Mouse (Mus musculus) neural tube, embryonic 15.5 days (tissue): Measurements from ENCODE around the gene Commd6. TPM values are rescaled to one million over a fixed set of nuclear protein-coding genes. Genes with fewer than 3 reads are reported as not detected.

ENCODE experiments used
- ATAC-seq: fragments of 200-750 bp; cut with Nextera tagmentation; 2 replicates; pipeline ENCODE4 v1.8.0; 2017; ENCODE audit warnings: mild to moderate bottlenecking, moderate TSS enrichment, moderate library complexity; ENCODE audit not compliant: low FRiP score
- H3K27ac ChIP-seq: fragments of 300-500 bp; sonication (generic); replicated peaks from 2 replicates; pipeline ENCODE4 v1.5.1; 2015; ENCODE audit warnings: mild to moderate bottlenecking, inconsistent platforms
- H3K27me3 ChIP-seq: fragments of 300-500 bp; sonication (generic); replicated peaks from 2 replicates; pipeline ENCODE4 v1.6.1; 2015; ENCODE audit warnings: inconsistent platforms
- H3K36me3 ChIP-seq: fragments of 300-500 bp; sonication (generic); 2 replicates; pipeline ENCODE4 v1.6.1; 2015; ENCODE audit warnings: inconsistent platforms
- H3K4me1 ChIP-seq: fragments of 300-500 bp; sonication (generic); 2 replicates; pipeline ENCODE4 v1.6.1; 2015; ENCODE audit warnings: inconsistent platforms
- H3K4me2 ChIP-seq: fragments of 300-500 bp; sonication (generic); 2 replicates; pipeline ENCODE4 v1.6.1; 2015; ENCODE audit warnings: inconsistent platforms, mild to moderate bottlenecking, moderate library complexity
- H3K4me3 ChIP-seq: fragments of 300-500 bp; sonication (generic); replicated peaks from 2 replicates; pipeline ENCODE4 v1.5.1; 2015; ENCODE audit warnings: mild to moderate bottlenecking, inconsistent platforms
- H3K9ac ChIP-seq: fragments of 300-500 bp; sonication (generic); replicated peaks from 2 replicates; pipeline ENCODE4 v1.6.1; 2015; ENCODE audit warnings: mild to moderate bottlenecking, inconsistent platforms
- H3K9me3 ChIP-seq: fragments of 300-500 bp; sonication (generic); replicated peaks from 2 replicates; pipeline ENCODE4 v1.6.1; 2016; ENCODE audit warnings: inconsistent platforms
- WGBS: fragments of 180-500 bp; shearing (Covaris S2); methylation state at CpG from one replicate; pipeline ENCODE4 v1.1.7; 2015; ENCODE audit warnings: mixed read lengths; 5-methylcytosine and 5-hydroxymethylcytosine counted together
- polyA plus RNA-seq: library from polyadenylated mRNA; unstranded; fragments of >200 nt; fragmentation: Nextera tagmentation; extraction: Ambion mirVana; gene quantifications from 2 replicates; pipeline ENCODE4 v1.2.1, GENCODE M21; 2015

Gene Commd6
- polyA plus RNA-seq, 1 experiment from 2014 or later = 92.4 TPM

DNA sequence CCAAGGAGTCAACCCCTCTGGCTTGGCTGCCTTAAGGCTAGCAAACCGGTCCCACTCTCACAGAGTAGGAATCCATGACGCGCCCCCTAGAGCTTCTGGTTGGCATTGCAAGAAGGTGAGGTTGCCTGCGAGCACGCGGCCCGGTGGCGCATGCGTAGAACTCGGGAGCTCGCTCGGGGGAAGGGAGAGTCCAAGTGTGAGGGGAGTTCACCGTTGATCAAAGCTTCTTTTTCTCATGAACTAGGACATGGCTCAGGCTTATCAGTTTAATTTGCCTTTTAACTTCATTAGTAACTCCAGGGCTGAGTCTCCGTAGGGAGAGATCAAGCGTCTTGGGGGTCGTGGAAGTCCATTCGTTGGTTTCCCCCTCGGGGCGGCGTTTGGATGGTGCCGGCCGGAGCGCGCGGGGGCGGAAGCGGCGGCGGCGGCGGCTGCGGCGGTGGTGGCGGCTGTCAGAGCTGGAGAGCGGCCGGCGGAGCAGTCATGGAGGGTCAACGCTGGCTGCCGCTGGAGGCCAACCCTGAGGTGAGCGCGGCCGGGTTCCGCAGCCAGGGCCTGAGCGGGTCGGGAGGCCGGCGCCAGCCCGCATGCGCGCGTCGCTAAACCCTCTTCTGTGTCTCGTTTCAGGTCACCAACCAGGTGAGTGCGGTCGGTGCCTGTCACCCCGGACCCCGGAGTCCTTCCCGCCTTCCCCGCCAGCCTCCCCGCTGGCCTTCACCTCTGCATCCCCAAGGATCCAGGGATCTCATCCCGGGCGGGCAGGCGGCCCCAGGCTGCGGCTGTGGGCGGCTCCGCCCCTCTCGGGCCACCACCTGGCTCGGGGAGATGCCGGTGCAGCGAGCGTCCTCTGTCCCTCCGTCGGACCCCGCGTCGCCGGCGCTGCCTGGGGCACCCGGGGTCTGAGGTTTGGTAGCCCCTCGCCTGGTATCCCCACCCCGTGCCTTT lies 13.4 kb upstream of the Commd6 start, which contains the start of gene Uchl3:
Gene Uchl3, plus strand, starts transcription at position 387 of the 945 bp plus-strand sequence.
- Histone ChIP-seq H3K36me3 (no peaks in the 10 kb centered on the region), H3K9ac (peak within 1 kb of the TSS; percentile 95), H3K27me3 (no peaks in the 10 kb centered on the region), H3K27ac (peak within 1 kb of the TSS; percentile 82), H3K9me3 (no peaks in the 10 kb centered on the region), H3K4me2 (peak within 1 kb of the TSS; percentile 86), H3K4me3 (peak within 1 kb of the TSS; percentile 95), H3K4me1 (peaks cover 18% of the 10 kb centered on the region)
- under 1% methylated on average over 61 of the region's 81 CpGs for WGBS
- peak; percentile 92 for ATAC-seq

DNA sequence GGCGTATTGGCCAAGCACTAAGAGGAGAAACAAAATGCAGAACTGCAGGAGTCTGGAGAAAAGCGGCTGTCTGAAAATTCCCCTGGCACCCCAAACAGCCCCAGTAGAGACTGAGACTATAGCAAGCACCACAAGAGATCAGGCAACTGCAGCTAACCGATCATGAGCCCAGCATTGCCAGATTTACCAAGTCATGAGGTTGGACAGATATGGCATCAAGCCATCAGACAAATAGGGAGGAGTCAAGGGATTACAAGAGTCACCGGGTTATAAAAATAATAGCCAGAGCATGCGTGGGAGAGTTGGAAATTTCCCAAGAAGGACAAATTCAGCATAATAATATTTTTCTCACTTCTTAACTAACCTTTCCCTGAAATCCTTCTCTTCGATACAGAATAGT lies 12.1 kb upstream of the Commd6 start:
- 0 out of 2 replicates have a peak, but pooled peaks cover 3% of the 10 kb centered on the region for H3K27me3 ChIP-seq
- H3K36me3 ChIP-seq = no peaks in the 10 kb centered on the region
- no peak overlapping the region for H3K9ac ChIP-seq
- H3K9me3 ChIP-seq = no peaks in the 10 kb centered on the region
- no peak overlapping the region for H3K4me2 ChIP-seq
- H3K4me1 ChIP-seq = peaks cover 16% of the 10 kb centered on the region
- H3K4me3 ChIP-seq = no peak overlapping the region
- WGBS = 95% methylated on average over 6 of the region's 6 CpGs
- no peak overlapping the region for H3K27ac ChIP-seq
- no peak for ATAC-seq

DNA sequence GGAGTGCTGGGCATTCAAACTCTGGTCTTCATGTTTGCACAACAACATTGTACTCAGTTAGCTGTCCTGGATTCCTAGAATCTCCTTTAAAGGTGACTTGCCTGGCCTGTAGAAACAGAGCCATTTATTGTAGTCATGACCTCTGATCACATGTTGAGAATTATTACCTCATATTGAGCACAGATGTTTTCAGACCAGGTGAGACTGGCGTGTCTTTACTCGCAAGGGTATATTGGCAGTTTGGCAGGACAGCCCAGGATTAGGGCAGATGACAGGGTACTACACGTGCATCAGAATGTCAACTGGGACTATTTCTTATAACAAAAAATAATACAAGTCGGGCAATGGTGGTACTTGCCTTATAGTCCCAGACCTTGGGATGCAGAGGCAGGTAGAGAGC lies 10.1 kb upstream of the Commd6 start:
- whole genome bisulfite sequencing = 87% methylated on average over 4 of the region's 4 CpGs
- ATAC-seq = no peak
- peaks cover 7% of the 10 kb centered on the region for H3K4me1 ChIP-seq
- H3K27me3 ChIP-seq = 0 out of 2 replicates have a peak, but pooled peaks cover 3% of the 10 kb centered on the region
- no peak overlapping the region for H3K4me2 ChIP-seq
- no peak overlapping the region for H3K9ac ChIP-seq
- no peak overlapping the region for H3K27ac ChIP-seq
- H3K9me3 ChIP-seq = no peaks in the 10 kb centered on the region
- no peak overlapping the region for H3K4me3 ChIP-seq
- H3K36me3 ChIP-seq = no peaks in the 10 kb centered on the region

DNA sequence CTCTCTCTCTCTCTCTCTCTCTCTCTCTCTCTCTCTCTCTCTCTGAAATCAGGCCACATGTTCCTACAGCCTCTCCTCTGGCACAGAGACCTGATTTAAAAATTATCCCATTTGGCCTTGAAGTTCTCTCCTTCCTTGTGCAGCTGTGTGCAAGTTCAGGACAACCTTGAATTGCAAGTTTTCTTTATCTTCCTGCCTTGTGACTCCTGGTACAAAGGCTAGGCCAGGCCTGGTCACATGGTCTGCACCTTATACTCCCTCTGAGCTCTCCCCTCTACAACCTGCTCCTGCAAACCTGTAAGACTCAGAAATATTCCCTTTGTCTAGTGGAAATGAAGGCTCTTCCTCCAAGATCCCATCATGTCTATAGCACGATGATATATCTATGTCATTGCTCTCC lies 4.5 kb upstream of the Commd6 start:
- 78% methylated on average over 1 of the region's 1 CpGs for WGBS
- H3K27me3 ChIP-seq = 0 out of 2 replicates have a peak, but pooled peaks cover 3% of the 10 kb centered on the region
- H3K27ac ChIP-seq = no peak overlapping the region
- H3K4me1 ChIP-seq = no peaks in the 10 kb centered on the region
- no peak overlapping the region for H3K4me2 ChIP-seq
- no peaks in the 10 kb centered on the region for H3K9me3 ChIP-seq
- H3K9ac ChIP-seq = no peak overlapping the region
- no peaks in the 10 kb centered on the region for H3K36me3 ChIP-seq
- ATAC-seq = no peak
- no peak overlapping the region for H3K4me3 ChIP-seq

DNA sequence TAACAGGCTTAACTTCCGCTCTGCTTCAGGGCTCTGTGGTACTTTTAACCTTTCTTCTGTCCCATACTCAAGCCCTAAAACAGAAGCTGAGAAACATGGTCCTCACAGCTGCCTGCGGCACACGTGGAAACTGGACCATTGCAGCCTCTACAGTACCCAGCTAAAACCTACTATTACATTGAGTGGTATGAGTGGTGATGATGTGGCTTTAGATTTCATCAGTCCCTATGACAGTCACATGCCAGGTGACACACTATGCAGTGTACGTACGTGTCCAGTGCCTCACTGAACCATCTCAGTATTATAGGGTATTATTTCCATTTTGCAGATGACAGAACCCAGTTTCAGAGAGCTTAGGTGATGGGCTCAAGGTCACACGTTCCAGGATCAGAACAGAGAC lies 3.1 kb downstream of the Commd6 start:
- ATAC-seq = no peak
- H3K4me2 ChIP-seq = no peak overlapping the region

DNA sequence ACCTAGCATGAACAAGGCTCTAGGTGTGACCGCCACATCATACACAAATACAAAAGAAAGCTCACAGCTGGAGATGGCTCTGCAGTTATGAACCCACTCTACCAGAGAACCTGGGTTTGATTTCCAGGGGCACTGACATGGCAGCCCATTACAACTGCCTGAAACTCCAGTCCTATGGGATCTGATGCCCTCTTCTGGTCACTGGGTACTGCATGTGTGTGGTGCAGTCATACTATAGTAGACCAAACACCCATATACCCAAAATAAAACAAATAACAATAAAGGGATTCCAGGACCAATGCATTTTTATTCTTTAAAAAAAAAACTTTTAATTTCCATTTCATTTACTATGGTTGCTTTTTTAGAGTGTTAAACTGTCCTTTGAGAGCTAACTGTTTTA lies 4.7 kb downstream of the Commd6 start:
- Histone ChIP-seq H3K4me3 (no peak overlapping the region), H3K36me3 (peaks cover 26% of the 10 kb centered on the region), H3K9me3 (no peaks in the 10 kb centered on the region), H3K27ac (no peak overlapping the region), H3K4me1 (peaks cover 7% of the 10 kb centered on the region), H3K27me3 (no peaks in the 10 kb centered on the region), H3K4me2 (no peak overlapping the region), H3K9ac (no peak overlapping the region)
- WGBS = 96% methylated on average over 1 of the region's 1 CpGs
- no peak for ATAC-seq

More for the DNA sequence above, 3.1 kb downstream of the Commd6 start:
- Histone ChIP-seq H3K4me1 (peaks cover 7% of the 10 kb centered on the region), H3K4me3 (no peak overlapping the region), H3K27ac (no peak overlapping the region), H3K36me3 (peaks cover 20% of the 10 kb centered on the region), H3K9ac (no peak overlapping the region), H3K9me3 (no peaks in the 10 kb centered on the region), H3K27me3 (no peaks in the 10 kb centered on the region)
- 88% methylated on average over 6 of the region's 6 CpGs for WGBS

DNA sequence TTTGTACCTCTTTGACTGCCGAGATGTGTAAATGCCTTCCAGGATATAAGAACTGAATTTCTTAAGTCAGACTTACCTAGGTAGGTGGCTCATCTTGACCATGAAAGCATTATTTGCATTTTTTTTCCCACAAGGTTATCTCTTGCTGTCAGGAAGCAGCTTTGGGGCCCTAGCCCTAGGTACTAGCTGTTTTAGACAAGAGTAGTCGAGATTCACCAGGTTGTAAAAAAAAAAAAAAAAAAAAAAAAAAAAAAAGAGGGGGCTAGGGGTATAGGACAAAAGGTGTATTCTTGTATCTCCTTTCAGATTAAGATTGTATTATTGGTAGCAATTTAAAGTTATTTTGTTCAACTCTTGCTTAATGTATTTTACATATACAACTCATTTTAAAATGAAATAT lies 9.9 kb downstream of the Commd6 start:
- Histone ChIP-seq H3K4me1 (no peaks in the 10 kb centered on the region), H3K27me3 (no peaks in the 10 kb centered on the region), H3K4me2 (no peak overlapping the region), H3K9ac (no peak overlapping the region), H3K4me3 (no peak overlapping the region), H3K27ac (no peak overlapping the region), H3K9me3 (no peaks in the 10 kb centered on the region), H3K36me3 (peaks cover 23% of the 10 kb centered on the region)
- no peak for ATAC-seq
- 82% methylated on average over 2 of the region's 2 CpGs for WGBS

DNA sequence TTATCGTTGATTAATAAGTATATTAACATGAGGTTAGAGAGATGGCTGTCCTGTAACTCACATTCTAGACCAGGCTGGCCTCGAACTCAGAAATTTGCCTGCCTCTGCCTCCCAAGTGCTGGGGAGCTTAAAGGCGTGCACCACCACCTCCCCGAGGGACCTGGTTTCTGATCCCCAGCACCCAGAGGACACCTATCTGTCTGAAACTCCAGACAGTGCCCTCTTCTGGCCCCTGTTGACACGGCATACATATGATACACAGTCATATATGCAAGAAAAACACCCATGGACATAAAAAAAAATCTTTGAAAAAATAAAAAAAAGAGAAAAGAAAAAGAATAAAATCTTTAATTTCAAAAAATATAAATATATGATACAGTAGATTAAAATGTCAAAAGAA lies 22.8 kb downstream of the Commd6 start:
- ATAC-seq = no peak
- H3K9ac ChIP-seq = no peak overlapping the region
- H3K4me3 ChIP-seq = no peak overlapping the region
- H3K4me1 ChIP-seq = no peaks in the 10 kb centered on the region
- no peaks in the 10 kb centered on the region for H3K36me3 ChIP-seq
- 90% methylated on average over 5 of the region's 5 CpGs for WGBS
- no peaks in the 10 kb centered on the region for H3K9me3 ChIP-seq
- H3K4me2 ChIP-seq = no peak overlapping the region
- H3K27ac ChIP-seq = no peak overlapping the region
- no peaks in the 10 kb centered on the region for H3K27me3 ChIP-seq

DNA sequence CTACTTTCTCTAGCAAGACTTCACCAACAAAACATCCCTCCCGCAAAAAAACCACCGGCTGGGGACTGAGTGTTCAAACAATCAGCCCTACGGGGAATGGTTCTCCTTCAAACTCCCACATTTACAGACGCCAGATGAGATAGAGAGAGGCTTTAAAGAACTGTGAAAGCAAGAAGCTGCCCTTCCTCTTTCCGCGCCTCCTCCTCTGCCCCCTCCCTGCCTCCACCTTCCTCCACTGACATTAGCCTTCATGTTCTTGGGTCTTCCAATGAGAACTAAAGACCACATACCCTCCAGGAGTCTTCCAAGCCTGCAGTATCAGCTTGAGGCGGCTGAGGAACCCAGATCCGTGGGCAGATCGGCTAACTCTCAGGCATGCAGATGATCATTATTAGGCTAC lies 24.3 kb downstream of the Commd6 start:
- Histone ChIP-seq H3K36me3 (no peaks in the 10 kb centered on the region), H3K4me2 (no peak overlapping the region), H3K9me3 (no peaks in the 10 kb centered on the region), H3K9ac (no peak overlapping the region), H3K4me3 (no peak overlapping the region), H3K4me1 (no peaks in the 10 kb centered on the region), H3K27me3 (no peaks in the 10 kb centered on the region), H3K27ac (no peak overlapping the region)
- 79% methylated on average over 9 of the region's 9 CpGs for WGBS
- no peak for ATAC-seq

DNA sequence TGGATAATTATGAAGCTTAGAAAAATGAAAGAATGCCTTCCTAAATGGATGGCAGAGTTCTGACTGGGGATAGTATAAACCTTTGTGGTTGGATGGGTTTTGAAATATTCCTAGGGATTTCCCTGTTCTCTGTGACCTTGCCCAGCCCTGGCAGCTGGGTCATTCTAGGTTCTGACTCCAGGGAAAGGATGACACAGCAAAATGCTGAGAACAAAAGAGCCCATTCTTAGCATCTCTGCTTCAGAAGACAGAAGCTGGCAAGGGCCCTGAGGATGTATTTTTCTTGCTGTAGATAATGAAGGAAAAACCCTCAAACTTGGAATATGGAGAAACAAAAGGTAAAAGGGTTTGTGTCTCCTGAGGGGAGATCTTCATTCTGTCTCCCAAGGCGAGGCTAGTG lies 27.3 kb downstream of the Commd6 start:
- 69% methylated on average over 1 of the region's 1 CpGs for WGBS
- Histone ChIP-seq H3K4me2 (no peak overlapping the region), H3K27ac (no peak overlapping the region), H3K9ac (no peak overlapping the region), H3K27me3 (no peaks in the 10 kb centered on the region), H3K9me3 (no peaks in the 10 kb centered on the region), H3K4me1 (no peaks in the 10 kb centered on the region), H3K4me3 (no peak overlapping the region), H3K36me3 (no peaks in the 10 kb centered on the region)
- no peak for ATAC-seq

DNA sequence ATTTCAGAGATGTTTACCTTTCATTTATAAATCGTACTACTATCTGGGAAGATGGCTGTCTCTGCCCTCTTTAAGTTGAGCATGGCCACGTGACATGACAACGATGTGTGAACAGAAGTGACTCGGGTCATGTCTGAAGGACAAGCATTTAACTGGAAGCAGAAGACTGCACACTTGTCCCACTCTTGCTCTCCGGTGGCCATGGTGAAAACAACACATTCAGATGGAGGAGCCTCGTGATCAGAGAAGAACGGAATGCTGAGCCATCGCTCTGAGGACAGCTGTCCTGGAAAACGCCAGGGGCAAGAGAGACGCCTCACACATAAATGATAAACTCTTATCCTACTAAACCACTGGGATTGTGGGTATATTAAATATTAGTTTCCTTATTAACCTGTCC lies 29.8 kb downstream of the Commd6 start:
- no peaks in the 10 kb centered on the region for H3K36me3 ChIP-seq
- H3K27me3 ChIP-seq = no peaks in the 10 kb centered on the region
- H3K4me1 ChIP-seq = peaks cover 8% of the 10 kb centered on the region
- no peak overlapping the region for H3K27ac ChIP-seq
- no peak overlapping the region for H3K4me2 ChIP-seq
- ATAC-seq = no peak
- 89% methylated on average over 10 of the region's 10 CpGs for WGBS
- no peak overlapping the region for H3K9ac ChIP-seq
- no peaks in the 10 kb centered on the region for H3K9me3 ChIP-seq
- no peak overlapping the region for H3K4me3 ChIP-seq
